Mouse (Mus musculus) small intestine, adult 2 months (tissue): ENCODE data around the gene Kifc1. TPM values are rescaled to one million over a fixed set of nuclear protein-coding genes. Genes with fewer than 3 reads are reported as not detected.

Experiments used
- H3K27ac ChIP-seq: fragments of 200-500 bp; 2 replicates; pipeline ENCODE4 v1.5.1; 2012; ENCODE audit warnings: low read depth, low read length, control low read depth, inconsistent platforms; ENCODE audit not compliant: insufficient read depth
- H3K27me3 ChIP-seq: fragments of 200-500 bp; 2 replicates; pipeline ENCODE4 v1.6.1; 2012; ENCODE audit warnings: mild to moderate bottlenecking, moderate library complexity, low read length, inconsistent platforms; ENCODE audit not compliant: control insufficient read depth, insufficient read depth
- H3K36me3 ChIP-seq: fragments of 200-500 bp; 2 replicates; pipeline ENCODE4 v1.6.1; 2012; ENCODE audit warnings: mild to moderate bottlenecking, low read length, control low read depth, inconsistent platforms; ENCODE audit not compliant: control insufficient read depth, insufficient read depth
- H3K4me1 ChIP-seq: fragments of 200-500 bp; 2 replicates; pipeline ENCODE4 v1.6.1; 2012; ENCODE audit warnings: low read length, inconsistent platforms, mixed read lengths; ENCODE audit not compliant: control insufficient read depth, insufficient read depth, insufficient read length
- H3K4me3 ChIP-seq: fragments of 200-500 bp; 2 replicates; pipeline ENCODE4 v1.5.1; 2012; ENCODE audit warnings: low read depth, mild to moderate bottlenecking, control low read depth, inconsistent platforms, low read length, moderate library complexity
- CTCF ChIP-seq: fragments of 200-500 bp; IDR thresholded peaks from 2 replicates; pipeline ENCODE4 v1.5.1; 2012; ENCODE audit warnings: low read depth, mild to moderate bottlenecking, control low read depth, inconsistent platforms, low read length, moderate library complexity, mixed read lengths; ENCODE audit not compliant: insufficient replicate concordance, insufficient read length; ENCODE audit errors: extremely low read depth
- POLR2A ChIP-seq: fragments of 200-500 bp; IDR thresholded peaks from 2 replicates; pipeline ENCODE4 v1.6.1; 2012; ENCODE audit warnings: low read depth, mild to moderate bottlenecking, control low read depth, inconsistent platforms, low read length, moderate library complexity
- WGBS: fragments of 180-500 bp; shearing (Covaris S2); methylation state at CpG from one replicate; pipeline ENCODE4 v1.1.7; 2018; 5-methylcytosine and 5-hydroxymethylcytosine counted together
- polyA plus RNA-seq: library from polyadenylated mRNA; depleted of rRNA; stranded (reverse); fragments of >200 nt; gene quantifications from 2 replicates; pipeline ENCODE4 v1.2.3, GENCODE M21; 2012; rRNA removed

Kifc1 gene
- polyA plus RNA-seq, 1 experiment = 7.5 TPM

- WGBS = under 1% methylated on average over 45 of the region's 45 CpGs
- H3K27ac ChIP-seq = no peak within 1 kb of the TSS
These were observed 47.3 kb downstream of the Kifc1 start, which contains the start of gene Cd320 for GRCm38 (mm10) chr17:33842966-33843795. TSS of gene Cd320 (plus strand) at chr17:33843091.

GRCm38 (mm10) chr17:33829561-33829960 lies 60.9 kb downstream of the Kifc1 start:
- H3K4me1 ChIP-seq = peaks cover 10% of the 10 kb centered on the region
- H3K27me3 ChIP-seq = no peaks in the 10 kb centered on the region
- H3K27ac ChIP-seq = no peak overlapping the region
- no peak for TF ChIP-seq POLR2A
- no peak for TF ChIP-seq CTCF
- 74% methylated on average over 10 of the region's 10 CpGs for WGBS
- no peak overlapping the region for H3K4me3 ChIP-seq
- H3K36me3 ChIP-seq = peaks cover 47% of the 10 kb centered on the region

More at GRCm38 (mm10) chr17:33842966-33843795, 47.3 kb downstream of the Kifc1 start, which contains the start of gene Cd320:
- H3K27me3 ChIP-seq = no peaks in the 10 kb centered on the region
- H3K36me3 ChIP-seq = peaks cover 4% of the 10 kb centered on the region; the same call in 1 of the 2 replicates
- no peak for TF ChIP-seq CTCF
- no peak for TF ChIP-seq POLR2A
- no peaks in the 10 kb centered on the region for H3K4me1 ChIP-seq
- peak within 1 kb of the TSS; percentile 68 for H3K4me3 ChIP-seq

- TF ChIP-seq POLR2A (no peak), CTCF (no peak)
- H3K27me3 ChIP-seq = no peaks in the 10 kb centered on the region
- H3K4me3 ChIP-seq = no peak overlapping the region
- peaks cover 42% of the 10 kb centered on the region for H3K36me3 ChIP-seq
- H3K4me1 ChIP-seq = peaks cover 10% of the 10 kb centered on the region
- 17% methylated on average over 2 of the region's 2 CpGs for WGBS
- no peak overlapping the region; the same call in 1 of the 2 replicates for H3K27ac ChIP-seq
These were observed 61.6 kb downstream of the Kifc1 start for GRCm38 (mm10) chr17:33828892-33829291.

DNA sequence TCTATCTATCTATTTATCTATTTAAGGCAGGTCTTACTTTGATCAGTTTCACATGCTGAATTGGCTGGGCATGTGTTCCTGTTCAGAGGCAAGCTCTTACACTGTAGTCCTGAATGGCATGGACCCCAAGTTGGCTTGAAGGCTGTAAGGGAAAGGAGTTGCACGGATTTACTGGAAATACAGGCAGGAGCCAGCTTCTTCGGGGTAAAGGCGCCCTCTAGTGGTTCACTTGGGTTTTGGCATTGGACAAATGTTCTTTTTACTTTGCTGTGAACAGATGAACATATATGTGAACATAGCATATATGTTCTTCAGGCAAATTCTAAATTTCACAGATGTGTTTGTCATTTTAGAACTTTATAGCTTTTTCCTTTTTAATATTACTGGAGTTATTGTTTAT lies 63.6 kb downstream of the Kifc1 start:
- Histone ChIP-seq H3K27me3 (no peaks in the 10 kb centered on the region), H3K4me1 (peaks cover 17% of the 10 kb centered on the region), H3K36me3 (peaks cover 39% of the 10 kb centered on the region), H3K27ac (no peak overlapping the region), H3K4me3 (no peak overlapping the region)
- TF ChIP-seq CTCF = peak; percentile 70; the same call in 1 of the 2 replicates
- no peak for TF ChIP-seq POLR2A
- 0% methylated on average over 3 of the region's 3 CpGs for WGBS

Other genes with a start within 250 kb of the Kifc1 start
- 54.5 and 91.7 TPM in 2 replicates for gene Hnrnpm, start 203.8 kb downstream of the Kifc1 start, polyA plus RNA-seq
- 43.7 and 60.9 TPM in 2 replicates for gene March2, start 172.0 kb downstream of the Kifc1 start, polyA plus RNA-seq
- gene Rab11b, start 130.1 kb downstream of the Kifc1 start, polyA plus RNA-seq = 171 and 431 TPM in 2 replicates
- 14.7 and 57.3 TPM in 2 replicates for gene Angptl4, start 108.8 kb downstream of the Kifc1 start, polyA plus RNA-seq
- 20.6 and 21.1 TPM in 2 replicates for gene Kank3, start 80.1 kb downstream of the Kifc1 start, polyA plus RNA-seq
- 296 and 444 TPM in 2 replicates for gene Rps28, start 66.1 kb downstream of the Kifc1 start, polyA plus RNA-seq
- gene Ndufa7, start 66.1 kb downstream of the Kifc1 start, polyA plus RNA-seq = 337 and 417 TPM in 2 replicates
- 14.9 and 22.1 TPM in 2 replicates for gene Cd320, start 47.6 kb downstream of the Kifc1 start, polyA plus RNA-seq
- not detected in 2 replicates for gene Gm7029, start 16.8 kb downstream of the Kifc1 start, polyA plus RNA-seq
- not detected in 2 replicates for gene Platr17, start 14.5 kb upstream of the Kifc1 start, polyA plus RNA-seq
- 20.7 and 48.6 TPM in 2 replicates for gene Daxx, start 18.8 kb upstream of the Kifc1 start, polyA plus RNA-seq
- 151 and 367 TPM in 2 replicates for gene Tapbp, start 25.2 kb upstream of the Kifc1 start, polyA plus RNA-seq
- gene Zbtb22, start 25.2 kb upstream of the Kifc1 start, polyA plus RNA-seq = 64.1 and 134 TPM in 2 replicates
- gene Rgl2, start 38.9 kb upstream of the Kifc1 start, polyA plus RNA-seq = 45.3 and 60.7 TPM in 2 replicates
- gene Pfdn6, start 49.7 kb upstream of the Kifc1 start, polyA plus RNA-seq = 9.3 and 19.4 TPM in 2 replicates
- 10.0 and 12.4 TPM in 2 replicates for gene Wdr46, start 50.0 kb upstream of the Kifc1 start, polyA plus RNA-seq
- gene B3galt4, start 60.8 kb upstream of the Kifc1 start, polyA plus RNA-seq = 14.8 and 24.6 TPM in 2 replicates
- gene Vps52, start 65.2 kb upstream of the Kifc1 start, polyA plus RNA-seq = 28.4 and 52.3 TPM in 2 replicates
- 509 and 766 TPM in 2 replicates for gene Rps18, start 65.3 kb upstream of the Kifc1 start, polyA plus RNA-seq
- 2,533 and 6,705 TPM in 2 replicates for gene H2-K1, start 109.7 kb upstream of the Kifc1 start, polyA plus RNA-seq
- 15.5 and 29.9 TPM in 2 replicates for gene Ring1, start 134.0 kb upstream of the Kifc1 start, polyA plus RNA-seq
- 52.4 and 75.8 TPM in 2 replicates for gene H2-Ke6, start 137.4 kb upstream of the Kifc1 start, polyA plus RNA-seq
- 81.5 and 119 TPM in 2 replicates for gene Slc39a7, start 141.0 kb upstream of the Kifc1 start, polyA plus RNA-seq
- 26.3 and 64.2 TPM in 2 replicates for gene Rxrb, start 141.2 kb upstream of the Kifc1 start, polyA plus RNA-seq
- 0.90 and 2.4 TPM in 2 replicates for gene Col11a2, start 148.8 kb upstream of the Kifc1 start, polyA plus RNA-seq
- gene H2-Oa, start 201.7 kb upstream of the Kifc1 start, polyA plus RNA-seq = 7.2 and 16.6 TPM in 2 replicates
- gene H2-DMa, start 228.9 kb upstream of the Kifc1 start, polyA plus RNA-seq = 35.4 and 169 TPM in 2 replicates
- gene Brd2, start 232.0 kb upstream of the Kifc1 start, polyA plus RNA-seq = 41.2 and 73.1 TPM in 2 replicates